Mouse (Mus musculus) heart, embryonic 11.5 days (tissue): ENCODE data around the gene Dnmbp. TPM values are rescaled to one million over a fixed set of nuclear protein-coding genes. Genes with fewer than 3 reads are reported as not detected.

ENCODE experiments used
- ATAC-seq: fragments of 200-750 bp; cut with Nextera tagmentation; replicated peaks from 2 replicates; pipeline ENCODE4 v1.8.0; 2017; ENCODE audit warnings: moderate library complexity; ENCODE audit not compliant: insufficient number of reproducible peaks, low FRiP score, low TSS enrichment
- H3K27ac ChIP-seq: fragments of 300-500 bp; sonication (generic); 2 replicates; pipeline ENCODE4 v1.5.1; 2014; ENCODE audit warnings: mild to moderate bottlenecking, low read depth, low read length
- H3K27me3 ChIP-seq: fragments of 300-500 bp; sonication (generic); 2 replicates; pipeline ENCODE4 v1.6.1; 2014; ENCODE audit warnings: mild to moderate bottlenecking, low read length, mixed read lengths; ENCODE audit not compliant: control insufficient read depth, insufficient read depth
- H3K36me3 ChIP-seq: fragments of 300-500 bp; sonication (generic); 2 replicates; pipeline ENCODE4 v1.6.1; 2014; ENCODE audit warnings: mild to moderate bottlenecking, low read length, moderate library complexity, mixed read lengths; ENCODE audit not compliant: control insufficient read depth, insufficient read depth
- H3K4me1 ChIP-seq: fragments of 300-500 bp; sonication (generic); 2 replicates; pipeline ENCODE4 v1.6.1; 2014; ENCODE audit warnings: low read length; ENCODE audit not compliant: control insufficient read depth, insufficient read depth
- H3K4me2 ChIP-seq: fragments of 300-500 bp; sonication (generic); 2 replicates; pipeline ENCODE4 v1.6.1; 2014; ENCODE audit warnings: mild to moderate bottlenecking, moderate library complexity
- H3K4me3 ChIP-seq: fragments of 300-500 bp; sonication (generic); 2 replicates; pipeline ENCODE4 v1.5.1; 2014; ENCODE audit warnings: low read depth, low read length
- H3K9ac ChIP-seq: fragments of 300-500 bp; sonication (generic); 2 replicates; pipeline ENCODE4 v1.6.1; 2014; ENCODE audit warnings: mild to moderate bottlenecking, low read depth, low read length, moderate library complexity
- H3K9me3 ChIP-seq: fragments of 300-500 bp; sonication (generic); replicated peaks from 2 replicates; pipeline ENCODE4 v1.6.1; 2016; ENCODE audit warnings: low read length; ENCODE audit not compliant: control insufficient read depth
- WGBS: fragments of 180-500 bp; shearing (Covaris S2); extraction: QIAGEN DNeasy Blood & Tissue Kit; methylation state at CpG from one replicate; pipeline ENCODE4 v1.1.7; 2014; ENCODE audit not compliant: insufficient replicate concordance; 5-methylcytosine and 5-hydroxymethylcytosine counted together
- polyA plus RNA-seq: library from polyadenylated mRNA; unstranded; fragments of >200 nt; fragmentation: Nextera tagmentation; extraction: Ambion mirVana; gene quantifications from 2 replicates; pipeline ENCODE4 v1.2.1, GENCODE M21; 2014

Dnmbp gene
- polyA plus RNA-seq, 1 experiment from 2014 or later, result 11.7 TPM

DNA sequence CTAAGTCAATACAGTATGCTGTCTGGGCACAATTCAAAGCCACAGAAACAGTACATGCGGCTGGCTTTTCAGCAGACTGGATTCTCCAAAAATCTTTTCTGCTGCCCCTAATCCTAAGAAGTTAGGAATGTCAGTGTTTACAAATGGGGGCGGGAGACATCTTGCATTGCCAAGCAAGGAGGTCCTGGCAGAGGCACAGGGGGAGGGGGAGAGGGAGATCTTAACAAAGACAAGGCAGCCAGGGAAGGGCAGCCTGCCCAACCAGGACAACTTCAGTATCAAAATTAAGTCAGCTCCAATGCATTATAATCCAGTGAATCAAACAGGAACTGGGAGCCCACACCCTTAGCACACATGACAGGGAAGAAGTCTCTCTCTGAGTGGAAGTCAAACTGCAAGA lies 64.0 kb downstream of the Dnmbp start:
- Histone ChIP-seq H3K27me3 (no peaks in the 10 kb centered on the region), H3K4me2 (no peak overlapping the region), H3K4me1 (peaks cover 16% of the 10 kb centered on the region), H3K9me3 (no peaks in the 10 kb centered on the region), H3K27ac (no peak overlapping the region), H3K36me3 (peaks cover 8% of the 10 kb centered on the region), H3K4me3 (no peak overlapping the region), H3K9ac (no peak overlapping the region)
- ATAC-seq, result no peak
- 43% methylated on average over 2 of the region's 2 CpGs for WGBS

GRCm38 (mm10) chr19:43874351-43874750 lies 65.6 kb downstream of the Dnmbp start:
- Histone ChIP-seq H3K4me3 (no peak overlapping the region), H3K9ac (no peak overlapping the region), H3K27me3 (no peaks in the 10 kb centered on the region), H3K4me2 (no peak overlapping the region), H3K4me1 (peaks cover 12% of the 10 kb centered on the region), H3K9me3 (no peaks in the 10 kb centered on the region), H3K36me3 (peaks cover 15% of the 10 kb centered on the region), H3K27ac (no peak overlapping the region)
- 90% methylated on average over 11 of the region's 11 CpGs for WGBS
- no peak for ATAC-seq

GRCm38 (mm10) chr19:43870418-43870817 lies 69.6 kb downstream of the Dnmbp start:
- no peak overlapping the region for H3K4me2 ChIP-seq
- H3K4me3 ChIP-seq, result no peak overlapping the region
- peaks cover 34% of the 10 kb centered on the region for H3K36me3 ChIP-seq
- H3K9ac ChIP-seq, result no peak overlapping the region
- WGBS, result 81% methylated on average over 4 of the region's 4 CpGs
- no peaks in the 10 kb centered on the region for H3K9me3 ChIP-seq
- H3K4me1 ChIP-seq, result no peaks in the 10 kb centered on the region
- ATAC-seq, result no peak
- no peak overlapping the region for H3K27ac ChIP-seq
- no peaks in the 10 kb centered on the region for H3K27me3 ChIP-seq

- Histone ChIP-seq H3K4me2 (no peak overlapping the region), H3K27me3 (no peaks in the 10 kb centered on the region), H3K36me3 (peaks cover 24% of the 10 kb centered on the region), H3K9ac (no peak overlapping the region), H3K9me3 (0 out of 2 replicates have a peak, but pooled peaks cover 3% of the 10 kb centered on the region), H3K4me1 (no peaks in the 10 kb centered on the region), H3K4me3 (no peak overlapping the region), H3K27ac (no peak overlapping the region)
- WGBS, result 67% methylated on average over 6 of the region's 6 CpGs
- ATAC-seq, result no peak
These were observed 82.6 kb downstream of the Dnmbp start for GRCm38 (mm10) chr19:43857347-43857746.

- Histone ChIP-seq H3K4me3 (no peak overlapping the region), H3K9ac (no peak overlapping the region), H3K27ac (no peak overlapping the region), H3K4me2 (no peak overlapping the region), H3K9me3 (no peaks in the 10 kb centered on the region), H3K27me3 (no peaks in the 10 kb centered on the region), H3K4me1 (no peaks in the 10 kb centered on the region), H3K36me3 (peaks cover 32% of the 10 kb centered on the region)
- ATAC-seq, result no peak
- 77% methylated on average over 7 of the region's 7 CpGs for WGBS
These were observed 87.0 kb downstream of the Dnmbp start for GRCm38 (mm10) chr19:43852837-43853545.

- H3K27me3 ChIP-seq, result no peaks in the 10 kb centered on the region
- H3K4me3 ChIP-seq, result no peak overlapping the region
- 80% methylated on average over 21 of the region's 21 CpGs for whole genome bisulfite sequencing
- no peaks in the 10 kb centered on the region for H3K4me1 ChIP-seq
- no peak overlapping the region for H3K27ac ChIP-seq
- H3K9ac ChIP-seq, result no peak overlapping the region
- H3K9me3 ChIP-seq, result no peaks in the 10 kb centered on the region
- ATAC-seq, result no peak
- peaks cover 40% of the 10 kb centered on the region for H3K36me3 ChIP-seq
- no peak overlapping the region for H3K4me2 ChIP-seq
These were observed 87.9 kb downstream of the Dnmbp start for GRCm38 (mm10) chr19:43851996-43852630.

- no peaks in the 10 kb centered on the region for H3K27me3 ChIP-seq
- 84% methylated on average over 11 of the region's 11 CpGs for WGBS
- no peaks in the 10 kb centered on the region for H3K9me3 ChIP-seq
- H3K4me2 ChIP-seq, result no peak overlapping the region
- H3K36me3 ChIP-seq, result peaks cover 40% of the 10 kb centered on the region
- no peaks in the 10 kb centered on the region for H3K4me1 ChIP-seq
- H3K9ac ChIP-seq, result no peak overlapping the region
- no peak overlapping the region for H3K27ac ChIP-seq
- no peak for ATAC-seq
- no peak overlapping the region for H3K4me3 ChIP-seq
These were observed 90.0 kb downstream of the Dnmbp start for GRCm38 (mm10) chr19:43850026-43850425.

DNA sequence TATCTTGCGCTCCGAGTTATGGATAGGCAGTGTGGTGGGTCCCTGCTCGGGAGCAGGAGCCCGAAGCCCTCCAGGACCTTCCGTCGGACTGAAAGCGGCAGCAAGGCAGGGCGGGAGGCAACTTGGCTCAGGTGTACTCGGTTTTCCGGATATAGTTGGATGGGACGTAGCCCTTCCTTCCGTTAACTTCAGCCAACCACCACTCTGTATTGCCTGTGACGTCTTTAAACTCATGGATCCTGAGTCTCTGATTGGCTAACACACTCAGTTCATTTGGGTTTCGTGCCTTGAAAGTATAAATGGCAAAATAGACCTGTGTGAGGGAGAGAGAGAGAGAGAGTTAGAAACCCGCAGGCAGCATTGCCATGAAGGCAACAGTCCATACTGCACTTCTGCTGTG lies 92.0 kb downstream of the Dnmbp start:
- peaks cover 32% of the 10 kb centered on the region for H3K36me3 ChIP-seq
- H3K9ac ChIP-seq, result no peak overlapping the region
- no peaks in the 10 kb centered on the region for H3K27me3 ChIP-seq
- no peaks in the 10 kb centered on the region for H3K9me3 ChIP-seq
- WGBS, result 91% methylated on average over 15 of the region's 15 CpGs
- no peak overlapping the region for H3K4me2 ChIP-seq
- no peak overlapping the region for H3K4me3 ChIP-seq
- no peak for ATAC-seq
- no peak overlapping the region for H3K27ac ChIP-seq
- no peaks in the 10 kb centered on the region for H3K4me1 ChIP-seq

DNA sequence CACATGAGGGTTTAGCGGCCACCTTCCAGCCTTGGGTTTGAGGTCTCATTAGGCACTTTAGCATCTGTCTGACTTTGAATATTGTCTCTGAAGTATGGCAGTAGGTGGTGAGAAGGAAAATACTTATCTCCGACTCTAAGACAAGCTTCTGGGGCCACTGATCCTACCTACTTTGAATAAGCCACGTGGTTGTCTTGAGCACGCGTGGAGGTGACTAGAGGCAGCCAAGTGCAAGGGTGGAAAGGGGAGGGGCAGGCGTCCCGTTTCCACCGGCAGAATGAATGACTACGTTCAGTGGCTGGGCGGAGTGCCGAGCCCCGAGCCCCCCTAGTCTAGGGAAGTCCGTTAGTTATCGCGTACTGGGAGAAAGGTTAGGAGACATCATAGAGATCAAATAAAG lies 92.9 kb downstream of the Dnmbp start:
- Histone ChIP-seq H3K4me3 (no peak overlapping the region), H3K4me1 (no peaks in the 10 kb centered on the region), H3K4me2 (no peak overlapping the region), H3K27ac (no peak overlapping the region), H3K36me3 (peaks cover 32% of the 10 kb centered on the region), H3K9ac (no peak overlapping the region), H3K9me3 (no peaks in the 10 kb centered on the region), H3K27me3 (no peaks in the 10 kb centered on the region)
- no peak for ATAC-seq
- 84% methylated on average over 15 of the region's 15 CpGs for WGBS
